Mouse (Mus musculus): Measurements from ENCODE around the gene Atrip. TPM values are rescaled to one million over a fixed set of nuclear protein-coding genes. Genes with fewer than 3 reads are reported as not detected.

Atrip gene
- total and polyA plus RNA-seq, 2 experiments: 5.1 to 10.3 TPM

DNA sequence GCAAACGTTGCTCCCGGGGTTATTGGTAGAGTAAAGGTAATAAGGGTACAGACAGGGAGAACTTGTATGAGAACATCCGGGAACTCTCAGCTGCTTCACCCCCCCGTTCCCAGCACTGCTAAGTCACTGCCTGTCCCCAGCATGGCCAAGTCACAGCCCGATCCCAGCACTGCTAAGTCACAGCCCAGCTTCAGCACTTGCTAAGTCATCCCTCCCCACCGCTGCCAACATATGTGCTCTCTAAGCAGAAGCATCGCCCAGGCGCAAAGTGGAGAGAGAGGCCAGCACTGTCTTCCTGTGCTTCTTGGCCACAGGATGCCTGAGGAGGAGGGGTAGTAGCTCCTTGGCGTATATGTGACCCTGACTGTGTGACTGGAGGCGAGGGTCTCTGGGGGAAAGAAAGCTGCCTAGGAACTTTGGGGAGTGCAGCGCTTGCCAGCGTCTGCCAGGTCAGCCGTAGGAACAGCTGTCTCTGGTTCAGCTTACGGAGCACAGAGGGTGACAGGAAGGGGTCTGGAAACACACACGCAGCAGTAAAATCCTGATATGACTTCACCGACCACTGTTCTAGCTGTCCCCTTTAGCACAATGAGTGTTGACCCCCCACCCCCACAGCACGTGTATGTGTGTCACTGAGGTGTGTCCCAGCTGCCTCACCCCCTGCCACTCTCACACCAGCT is 64.1 kb downstream of the Atrip start:
- no peak overlapping the region for H3K4me3 ChIP-seq (ENCODE audit: insufficient read depth, low read depth, low read length)
- no peaks in the 10 kb centered on the region for H3K79me2 ChIP-seq (ENCODE audit: control insufficient read depth, insufficient read depth, low read length)
- no peak for DNase-seq (ENCODE audit: extremely low read depth, low read depth, low spot score)
- no peak overlapping the region for H3K27ac ChIP-seq (replicated peaks; ENCODE audit: insufficient read depth, low read depth, low read length)
- WGBS: 76% methylated on average over 17 of the region's 17 CpGs
- no peak overlapping the region for H3K9ac ChIP-seq (ENCODE audit: low read depth, low read length)
- TF ChIP-seq CTCF (IDR thresholded peaks at IDR 0.05; ENCODE audit: low read depth, low read length) (no peak), POLR2A (IDR thresholded peaks at IDR 0.05; ENCODE audit: extremely low read depth, insufficient read depth, low read length) (no peak)
- H3K4me1 ChIP-seq (ENCODE audit: control insufficient read depth, insufficient read depth, low read length): peaks cover 2% of the 10 kb centered on the region
- no peaks in the 10 kb centered on the region for H3K36me3 ChIP-seq (ENCODE audit: control insufficient read depth, insufficient read depth, low read length)
- H3K27me3 ChIP-seq (ENCODE audit: control insufficient read depth, insufficient read depth, low read length): no peaks in the 10 kb centered on the region

- no peak overlapping the region for H3K4me3 ChIP-seq (ENCODE audit: insufficient read depth, low read depth, low read length)
- H3K79me2 ChIP-seq (ENCODE audit: control insufficient read depth, insufficient read depth, low read length): no peaks in the 10 kb centered on the region
- H3K27me3 ChIP-seq (ENCODE audit: control insufficient read depth, insufficient read depth, low read length): no peaks in the 10 kb centered on the region
- no peak overlapping the region for H3K9ac ChIP-seq (ENCODE audit: low read depth, low read length)
- H3K4me1 ChIP-seq (ENCODE audit: control insufficient read depth, insufficient read depth, low read length): peaks cover 2% of the 10 kb centered on the region
- WGBS: 81% methylated on average over 10 of the region's 10 CpGs
- no peak overlapping the region for H3K27ac ChIP-seq (replicated peaks; ENCODE audit: insufficient read depth, low read depth, low read length)
- no peak for DNase-seq (ENCODE audit: extremely low read depth, low read depth, low spot score)
- no peaks in the 10 kb centered on the region for H3K36me3 ChIP-seq (ENCODE audit: control insufficient read depth, insufficient read depth, low read length)
- TF ChIP-seq POLR2A (IDR thresholded peaks at IDR 0.05; ENCODE audit: extremely low read depth, insufficient read depth, low read length) (no peak), CTCF (IDR thresholded peaks at IDR 0.05; ENCODE audit: low read depth, low read length) (no peak)
Observed at GRCm38 (mm10) chr9:109008994-109009635, 64.8 kb downstream of the Atrip start.

- Histone ChIP-seq H3K4me3 (ENCODE audit: insufficient read depth, low read depth, low read length) (no peak overlapping the region), H3K36me3 (ENCODE audit: control insufficient read depth, insufficient read depth, low read length) (no peaks in the 10 kb centered on the region), H3K27ac (replicated peaks; ENCODE audit: insufficient read depth, low read depth, low read length) (no peak overlapping the region), H3K9ac (ENCODE audit: low read depth, low read length) (no peak overlapping the region), H3K27me3 (ENCODE audit: control insufficient read depth, insufficient read depth, low read length) (no peaks in the 10 kb centered on the region), H3K79me2 (ENCODE audit: control insufficient read depth, insufficient read depth, low read length) (no peaks in the 10 kb centered on the region), H3K4me1 (ENCODE audit: control insufficient read depth, insufficient read depth, low read length) (peaks cover 2% of the 10 kb centered on the region)
- TF ChIP-seq POLR2A (IDR thresholded peaks at IDR 0.05; ENCODE audit: extremely low read depth, insufficient read depth, low read length): no peak
- no peak for TF ChIP-seq CTCF (IDR thresholded peaks at IDR 0.05; ENCODE audit: low read depth, low read length)
- no peak for DNase-seq (ENCODE audit: extremely low read depth, low read depth, low spot score)
- WGBS: 91% methylated on average over 9 of the region's 9 CpGs
Observed at GRCm38 (mm10) chr9:109008081-109008480, 65.8 kb downstream of the Atrip start.

Other genes starting within 250 kb of the Atrip start
- under 0.01 TPM in 1 of 2 replicates, not detected in the other for gene Celsr3, start 247.8 kb downstream of the Atrip start, total RNA-seq (2014; rRNA removed)
- gene Celsr3, start 247.8 kb downstream of the Atrip start, polyA plus RNA-seq (2012; rRNA removed): not detected in 2 replicates
- 5.5 and 5.6 TPM in 2 replicates for gene Slc26a6, start 220.8 kb downstream of the Atrip start, total RNA-seq (2014; rRNA removed)
- 5.4 and 6.7 TPM in 2 replicates for gene Slc26a6, start 220.8 kb downstream of the Atrip start, polyA plus RNA-seq (2012; rRNA removed)
- gene Tmem89, start 159.5 kb downstream of the Atrip start, total RNA-seq (2014; rRNA removed): not detected in 2 replicates
- 0.12 TPM in 1 of 2 replicates, not detected in the other for gene Tmem89, start 159.5 kb downstream of the Atrip start, polyA plus RNA-seq (2012; rRNA removed)
- 323 and 384 TPM in 2 replicates for gene Uqcrc1, start 137.5 kb downstream of the Atrip start, total RNA-seq (2014; rRNA removed)
- gene Uqcrc1, start 137.5 kb downstream of the Atrip start, polyA plus RNA-seq (2012; rRNA removed): 623 and 677 TPM in 2 replicates
- gene Col7a1, start 120.5 kb downstream of the Atrip start, total RNA-seq (2014; rRNA removed): 0.07 and 0.46 TPM in 2 replicates
- 0.19 and 0.23 TPM in 2 replicates for gene Col7a1, start 120.5 kb downstream of the Atrip start, polyA plus RNA-seq (2012; rRNA removed)
- not detected in 2 replicates for gene Ucn2, start 88.1 kb downstream of the Atrip start, total RNA-seq (2014; rRNA removed)
- not detected in 2 replicates for gene Ucn2, start 88.1 kb downstream of the Atrip start, polyA plus RNA-seq (2012; rRNA removed)
- 1.0 and 1.7 TPM in 2 replicates for gene Pfkfb4, start 82.3 kb downstream of the Atrip start, total RNA-seq (2014; rRNA removed)
- gene Pfkfb4, start 82.3 kb downstream of the Atrip start, polyA plus RNA-seq (2012; rRNA removed): 1.1 and 1.4 TPM in 2 replicates
- 20.8 and 23.8 TPM in 2 replicates for gene Shisa5, start 35.6 kb downstream of the Atrip start, total RNA-seq (2014; rRNA removed)
- 144 and 205 TPM in 2 replicates for gene Shisa5, start 35.6 kb downstream of the Atrip start, polyA plus RNA-seq (2012; rRNA removed)
- 7.7 and 8.4 TPM in 2 replicates for gene Trex1, start 14.4 kb downstream of the Atrip start, total RNA-seq (2014; rRNA removed)
- 30.7 and 41.1 TPM in 2 replicates for gene Trex1, start 14.4 kb downstream of the Atrip start, polyA plus RNA-seq (2012; rRNA removed)
- 7.5 and 8.6 TPM in 2 replicates for gene Ccdc51, start 8.4 kb upstream of the Atrip start, total RNA-seq (2014; rRNA removed)
- 7.2 and 8.2 TPM in 2 replicates for gene Ccdc51, start 8.4 kb upstream of the Atrip start, polyA plus RNA-seq (2012; rRNA removed)
- 53.4 and 54.7 TPM in 2 replicates for gene Tma7, start 8.5 kb upstream of the Atrip start, total RNA-seq (2014; rRNA removed)
- 23.3 and 24.4 TPM in 2 replicates for gene Tma7, start 8.5 kb upstream of the Atrip start, polyA plus RNA-seq (2012; rRNA removed)
- gene Plxnb1, start 21.3 kb upstream of the Atrip start, total RNA-seq (2014; rRNA removed): 10.9 and 17.9 TPM in 2 replicates
- 15.4 and 26.5 TPM in 2 replicates for gene Plxnb1, start 21.3 kb upstream of the Atrip start, polyA plus RNA-seq (2012; rRNA removed)
- gene Fbxw21, start 87.9 kb upstream of the Atrip start, total RNA-seq (2014; rRNA removed): not detected in 2 replicates
- not detected in 2 replicates for gene Fbxw21, start 87.9 kb upstream of the Atrip start, polyA plus RNA-seq (2012; rRNA removed)
- not detected in 2 replicates for gene Fbxw13, start 121.9 kb upstream of the Atrip start, total RNA-seq (2014; rRNA removed)
- gene Fbxw13, start 121.9 kb upstream of the Atrip start, polyA plus RNA-seq (2012; rRNA removed): not detected in 2 replicates
- gene Fbxw20, start 160.6 kb upstream of the Atrip start, total RNA-seq (2014; rRNA removed): not detected in 2 replicates
- gene Fbxw20, start 160.6 kb upstream of the Atrip start, polyA plus RNA-seq (2012; rRNA removed): not detected in 2 replicates
- gene Fbxw14, start 213.6 kb upstream of the Atrip start, total RNA-seq (2014; rRNA removed): not detected in 2 replicates
- not detected in 2 replicates for gene Fbxw14, start 213.6 kb upstream of the Atrip start, polyA plus RNA-seq (2012; rRNA removed)

All from liver, adult 2 months (tissue).